Mouse (Mus musculus): Measurements from ENCODE around the gene Gpr19.

DNA sequence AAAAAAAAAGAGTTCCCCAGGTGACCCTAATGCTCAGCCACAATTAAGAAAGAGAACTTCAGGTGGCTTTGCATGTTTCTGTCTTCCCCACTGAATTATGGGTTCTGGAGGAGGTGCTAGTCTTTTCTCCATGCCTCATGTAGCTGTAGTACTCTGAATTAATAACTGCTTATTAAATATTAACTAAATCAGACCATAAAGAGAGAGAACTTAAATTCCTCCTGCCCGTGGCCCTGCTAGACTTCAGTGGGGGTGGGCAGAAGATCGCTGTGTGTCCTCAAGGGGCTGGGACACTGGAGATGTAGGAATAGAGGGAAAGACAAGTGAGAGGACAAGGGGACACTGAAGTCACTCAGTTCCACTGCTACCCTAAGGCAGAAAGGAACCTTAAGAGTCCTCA, 26.1 kb downstream of the Gpr19 start:
- TF ChIP-seq USF1 (IDR thresholded peaks at IDR 0.05; ENCODE audit: low read depth), result no peak
- no peak for TF ChIP-seq MYOG (IDR thresholded peaks at IDR 0.05; ENCODE audit: control insufficient read depth, extremely low read depth, insufficient read length)
- TF ChIP-seq CTCF (IDR thresholded peaks at IDR 0.05; ENCODE audit: control insufficient read depth, insufficient read depth, insufficient read length), result no peak
- TF ChIP-seq MYOD1 (IDR thresholded peaks at IDR 0.05; ENCODE audit: control insufficient read depth, insufficient read length, low read depth), result no peak
